11 mouse cellular contexts compared by ENCODE assay signal in genomic region chr15:86027871-86028270, GRCm38 (mm10). TPM values are rescaled to one million over a fixed set of nuclear protein-coding genes. Genes with fewer than 3 reads are reported as not detected.
DNase-seq lines count a peak whose midpoint lies in the region; ATAC-seq lines count a peak whose summit lies in the region.
"Had no signal": no experiment of that assay in that cellular context is flagged by ENCODE, and none has a peak within 500 bp of the region (broad histone marks: within the 10 kb centered on the region; RNA-seq: fewer than 3 reads in every experiment).

No protein-coding gene starts in this region.

- H3K27me3 ChIP-seq in embryonic facial prominence, embryonic 13.5 days, result peaks cover 22% of the 10 kb centered on the region
- H3K27me3 ChIP-seq in embryonic facial prominence, embryonic 10.5 days (replicated peaks; ENCODE audit: low read depth, poor library complexity, severe bottlenecking), result peaks cover 24% of the 10 kb centered on the region
- peaks cover 21% of the 10 kb centered on the region for H3K27me3 ChIP-seq in lung, embryonic 15.5 days
- H3K27me3 ChIP-seq in hindbrain, embryonic 13.5 days, result peaks cover 21% of the 10 kb centered on the region
- peaks cover 14% of the 10 kb centered on the region for H3K27me3 ChIP-seq in stomach, embryonic 15.5 days (replicated peaks)

- H3K4me2 ChIP-seq in embryonic facial prominence, embryonic 13.5 days, result peak overlapping the region; percentile 46
- peak overlapping the region; percentile 59 for H3K4me2 ChIP-seq in lung, embryonic 15.5 days
- H3K4me2 ChIP-seq in hindbrain, embryonic 13.5 days, result peak overlapping the region; percentile 42; the same call in 1 of the 2 replicates
- H3K4me2 ChIP-seq in stomach, embryonic 15.5 days, result 0 out of 2 replicates have a peak overlapping the region, but pooled peaks have one; percentile 43

- H3K9ac ChIP-seq in embryonic facial prominence, embryonic 13.5 days, result no peak overlapping the region
- H3K9ac ChIP-seq in lung, embryonic 15.5 days, result no peak overlapping the region
- H3K9ac ChIP-seq in hindbrain, embryonic 13.5 days, result no peak overlapping the region
- no peak overlapping the region for H3K9ac ChIP-seq in stomach, embryonic 15.5 days

- H3K36me3 ChIP-seq in embryonic facial prominence, embryonic 13.5 days, result peaks cover 26% of the 10 kb centered on the region
- peaks cover 43% of the 10 kb centered on the region for H3K36me3 ChIP-seq in embryonic facial prominence, embryonic 10.5 days (replicated peaks)
- peaks cover 19% of the 10 kb centered on the region; the same call in 1 of the 2 replicates for H3K36me3 ChIP-seq in lung, embryonic 15.5 days
- peaks cover 20% of the 10 kb centered on the region for H3K36me3 ChIP-seq in hindbrain, embryonic 13.5 days
- H3K36me3 ChIP-seq in stomach, embryonic 15.5 days, result peaks cover 13% of the 10 kb centered on the region

- H3K9me3 ChIP-seq in embryonic facial prominence, embryonic 13.5 days, result peaks cover 19% of the 10 kb centered on the region
- peaks cover 29% of the 10 kb centered on the region for H3K9me3 ChIP-seq in embryonic facial prominence, embryonic 10.5 days
- no peaks in the 10 kb centered on the region for H3K9me3 ChIP-seq in lung, embryonic 15.5 days
- H3K9me3 ChIP-seq in hindbrain, embryonic 13.5 days, result 0 out of 2 replicates have a peak, but pooled peaks cover 6% of the 10 kb centered on the region
- no peaks in the 10 kb centered on the region for H3K9me3 ChIP-seq in stomach, embryonic 15.5 days
- H3K9me3 ChIP-seq: heart, embryonic 10.5 days had no signal

- DNase-seq in embryonic facial prominence, embryonic 10.5 days (ENCODE audit: low spot score), result no peak
- no peak for DNase-seq in lung, postnatal 4 days
- DNase-seq in adipocyte (ENCODE audit: low spot score), result no peak
- DNase-seq in left cerebral cortex, adult 11 months (ENCODE audit: low spot score), result no peak
- DNase-seq: adrenal gland, adult 2 months; kidney, adult 2 months had no signal

- 66% methylated on average over 8 of the region's 8 CpGs for WGBS in embryonic facial prominence, embryonic 13.5 days
- 78% methylated on average over 8 of the region's 8 CpGs for WGBS in embryonic facial prominence, embryonic 10.5 days
- WGBS in lung, embryonic 15.5 days, result 42% methylated on average over 8 of the region's 8 CpGs
- WGBS in hindbrain, embryonic 13.5 days, result 68% methylated on average over 8 of the region's 8 CpGs
- 54% methylated on average over 8 of the region's 8 CpGs for WGBS in stomach, embryonic 15.5 days

- ATAC-seq in embryonic facial prominence, embryonic 13.5 days (ENCODE audit: insufficient number of reproducible peaks, insufficient read depth, low FRiP score, low TSS enrichment, low read depth), result no peak
- ATAC-seq in lung, embryonic 15.5 days (ENCODE audit: borderline replicate concordance, extremely low read depth, low FRiP score, low TSS enrichment), result no peak
- ATAC-seq in hindbrain, embryonic 13.5 days (ENCODE audit: low FRiP score), result no peak
- no peak for ATAC-seq in stomach, embryonic 15.5 days (ENCODE audit: insufficient read depth, low FRiP score, low read depth)

- H3K4me1 ChIP-seq in embryonic facial prominence, embryonic 13.5 days, result peaks cover 27% of the 10 kb centered on the region
- H3K4me1 ChIP-seq in embryonic facial prominence, embryonic 10.5 days, result peaks cover 37% of the 10 kb centered on the region
- peaks cover 32% of the 10 kb centered on the region for H3K4me1 ChIP-seq in lung, embryonic 15.5 days
- H3K4me1 ChIP-seq in hindbrain, embryonic 13.5 days (replicated peaks), result peaks cover 28% of the 10 kb centered on the region
- H3K4me1 ChIP-seq in stomach, embryonic 15.5 days, result peaks cover 13% of the 10 kb centered on the region

- H3K4me3 ChIP-seq in embryonic facial prominence, embryonic 13.5 days, result no peak overlapping the region
- H3K4me3 ChIP-seq in embryonic facial prominence, embryonic 10.5 days, result no peak overlapping the region
- 0 out of 2 replicates have a peak overlapping the region, but pooled peaks have one; percentile 22 for H3K4me3 ChIP-seq in lung, embryonic 15.5 days
- no peak overlapping the region for H3K4me3 ChIP-seq in hindbrain, embryonic 13.5 days
- 0 out of 2 replicates have a peak overlapping the region, but pooled peaks have one; percentile 11 for H3K4me3 ChIP-seq in stomach, embryonic 15.5 days (replicated peaks)
- H3K4me3 ChIP-seq: heart, embryonic 10.5 days had no signal

- H3K27ac ChIP-seq in embryonic facial prominence, embryonic 13.5 days, result no peak overlapping the region
- H3K27ac ChIP-seq in embryonic facial prominence, embryonic 10.5 days (replicated peaks), result no peak overlapping the region
- 0 out of 2 replicates have a peak overlapping the region, but pooled peaks have one; percentile 4 for H3K27ac ChIP-seq in lung, embryonic 15.5 days
- H3K27ac ChIP-seq in hindbrain, embryonic 13.5 days, result no peak overlapping the region
- H3K27ac ChIP-seq in stomach, embryonic 15.5 days, result no peak overlapping the region
- H3K27ac ChIP-seq: heart, embryonic 10.5 days had no signal

RNA-seq across cellular contexts. Expression of gene Celsr1, which starts 5.7 kb away (rescaled TPM):
- 2.9 and 3.1 TPM in 2 replicates for polyA plus RNA-seq in embryonic facial prominence, embryonic 13.5 days (2015; fragmentation: Nextera tagmentation; extraction: Ambion mirVana)
- polyA plus RNA-seq in embryonic facial prominence, embryonic 10.5 days (2016; fragmentation: Nextera tagmentation; extraction: Ambion mirVana), result 1.2 and 1.5 TPM in 2 replicates
- polyA plus RNA-seq in lung, embryonic 15.5 days (2015; fragmentation: Nextera tagmentation; extraction: Ambion mirVana), result 4.3 and 4.8 TPM in 2 replicates
- polyA plus RNA-seq in hindbrain, embryonic 13.5 days (2015; fragmentation: Nextera tagmentation; extraction: Ambion mirVana), result 1.6 and 1.8 TPM in 2 replicates
- 3.1 and 3.2 TPM in 2 replicates for polyA plus RNA-seq in stomach, embryonic 15.5 days (2015; fragmentation: Nextera tagmentation; extraction: Ambion mirVana)

RNA-seq across cellular contexts. Expression of gene Gramd4, which starts 29.6 kb away (rescaled TPM):
- 14.6 and 16.6 TPM in 2 replicates for polyA plus RNA-seq in embryonic facial prominence, embryonic 13.5 days (2015; fragmentation: Nextera tagmentation; extraction: Ambion mirVana)
- polyA plus RNA-seq in embryonic facial prominence, embryonic 10.5 days (2016; fragmentation: Nextera tagmentation; extraction: Ambion mirVana), result 13.7 and 13.8 TPM in 2 replicates
- polyA plus RNA-seq in lung, embryonic 15.5 days (2015; fragmentation: Nextera tagmentation; extraction: Ambion mirVana), result 12.9 and 14.6 TPM in 2 replicates
- polyA plus RNA-seq in hindbrain, embryonic 13.5 days (2015; fragmentation: Nextera tagmentation; extraction: Ambion mirVana), result 33.9 and 36.4 TPM in 2 replicates
- polyA plus RNA-seq in stomach, embryonic 15.5 days (2015; fragmentation: Nextera tagmentation; extraction: Ambion mirVana), result 13.8 and 15.2 TPM in 2 replicates

Comparison
In these comparisons a context has a peak if more than half of its experiments do, and no peak if none do; other contexts are left out.
1. H3K4me3 ChIP-seq: peak in lung, embryonic 15.5 days (single experiment) and stomach, embryonic 15.5 days (single experiment); none in embryonic facial prominence, embryonic 13.5 days (single experiment), embryonic facial prominence, embryonic 10.5 days (single experiment) and hindbrain, embryonic 13.5 days (single experiment).
2. Peak in every context shown above with its lines, with median percentiles within 50 percentile points of each other: H3K4me2 ChIP-seq.